Comparison of ENCODE assay signal across 24 mouse cellular contexts in genomic region chr12:111152981-111153710, GRCm38 (mm10). TPM values are rescaled to one million over a fixed set of nuclear protein-coding genes. Genes with fewer than 3 reads are reported as not detected.
DNase-seq lines count a peak whose midpoint lies in the region; ATAC-seq and TF ChIP-seq lines count a peak whose summit lies in the region.
"Had no signal": no experiment of that assay in that cellular context is flagged by ENCODE, and none has a peak within 500 bp of the region (broad histone marks: within the 10 kb centered on the region; RNA-seq: fewer than 3 reads in every experiment).

No protein-coding gene starts in this region.

- no peak overlapping the region for H3K4me2 ChIP-seq in forebrain, embryonic 13.5 days
- H3K4me2 ChIP-seq in forebrain, embryonic 15.5 days (replicated peaks): no peak overlapping the region
- no peak overlapping the region for H3K4me2 ChIP-seq in lung, embryonic 14.5 days
- no peak overlapping the region for H3K4me2 ChIP-seq in hindbrain, embryonic 16.5 days (ENCODE audit: low read length)
- H3K4me2 ChIP-seq: heart, embryonic 15.5 days; neural tube, embryonic 12.5 days; stomach, embryonic 15.5 days had no signal

- H3K27me3 ChIP-seq in forebrain, embryonic 13.5 days: no peaks in the 10 kb centered on the region
- no peaks in the 10 kb centered on the region for H3K27me3 ChIP-seq in forebrain, embryonic 15.5 days
- H3K27me3 ChIP-seq in lung, embryonic 14.5 days (ENCODE audit: insufficient read depth, low read length): no peaks in the 10 kb centered on the region
- no peaks in the 10 kb centered on the region for H3K27me3 ChIP-seq in hindbrain, embryonic 16.5 days (replicated peaks; ENCODE audit: control insufficient read depth, insufficient read depth, low read length)
- H3K27me3 ChIP-seq: heart, embryonic 15.5 days; neural tube, embryonic 12.5 days; stomach, embryonic 15.5 days had no signal

- H3K4me1 ChIP-seq in forebrain, embryonic 13.5 days: peaks cover 8% of the 10 kb centered on the region
- H3K4me1 ChIP-seq in forebrain, embryonic 15.5 days: peaks cover 8% of the 10 kb centered on the region
- H3K4me1 ChIP-seq in lung, embryonic 14.5 days (ENCODE audit: insufficient read depth): no peaks in the 10 kb centered on the region; the same call in 1 of the 2 replicates
- no peaks in the 10 kb centered on the region for H3K4me1 ChIP-seq in lung, adult 2 months (ENCODE audit: control insufficient read depth, insufficient read depth, low read length)
- H3K4me1 ChIP-seq in hindbrain, embryonic 16.5 days (ENCODE audit: control insufficient read depth, insufficient read depth, low read depth, low read length): peaks cover 5% of the 10 kb centered on the region
- H3K4me1 ChIP-seq: neural tube, embryonic 12.5 days; stomach, embryonic 15.5 days had no signal

- H3K27ac ChIP-seq in forebrain, embryonic 13.5 days: peak overlapping the region; percentile 46
- H3K27ac ChIP-seq in forebrain, embryonic 15.5 days (replicated peaks): no peak overlapping the region
- H3K27ac ChIP-seq in lung, embryonic 14.5 days (ENCODE audit: low read depth): no peak overlapping the region
- peak overlapping the region; percentile 52; the same call in 1 of the 2 replicates for H3K27ac ChIP-seq in hindbrain, embryonic 16.5 days (ENCODE audit: low read depth, low read length)
- H3K27ac ChIP-seq: heart, embryonic 15.5 days; macrophage; neural tube, embryonic 12.5 days; stomach, embryonic 15.5 days had no signal

- no peak for TF ChIP-seq CTCF in lung, embryonic 14.5 days (IDR thresholded peaks at IDR 0.05; ENCODE audit: low read depth)
- no peak for TF ChIP-seq CTCF in lung, adult 2 months (IDR thresholded peaks at IDR 0.05; ENCODE audit: insufficient read depth, low read length)

- no peak overlapping the region for H3K9ac ChIP-seq in forebrain, embryonic 13.5 days
- no peak overlapping the region for H3K9ac ChIP-seq in forebrain, embryonic 15.5 days (replicated peaks)
- H3K9ac ChIP-seq in lung, embryonic 14.5 days: no peak overlapping the region
- H3K9ac ChIP-seq in hindbrain, embryonic 16.5 days (ENCODE audit: low read depth, low read length): no peak overlapping the region
- H3K9ac ChIP-seq: heart, embryonic 15.5 days; liver, postnatal 0 days; neural tube, embryonic 12.5 days; stomach, embryonic 15.5 days had no signal

- no peaks in the 10 kb centered on the region for H3K36me3 ChIP-seq in forebrain, embryonic 13.5 days (ENCODE audit: poor library complexity, severe bottlenecking)
- H3K36me3 ChIP-seq in forebrain, embryonic 15.5 days: no peaks in the 10 kb centered on the region
- no peaks in the 10 kb centered on the region for H3K36me3 ChIP-seq in lung, embryonic 14.5 days (ENCODE audit: insufficient read depth)
- no peaks in the 10 kb centered on the region for H3K36me3 ChIP-seq in hindbrain, embryonic 16.5 days (ENCODE audit: control insufficient read depth, insufficient read depth, low read length)
- H3K36me3 ChIP-seq: heart, embryonic 15.5 days; neural tube, embryonic 12.5 days; stomach, embryonic 15.5 days had no signal

- TF ChIP-seq POLR2A in lung, adult 2 months (IDR thresholded peaks at IDR 0.05; ENCODE audit: borderline replicate concordance, extremely low read depth, low read depth, low read length): no peak

- no peak overlapping the region for H3K4me3 ChIP-seq in forebrain, embryonic 13.5 days
- H3K4me3 ChIP-seq in forebrain, embryonic 15.5 days: no peak overlapping the region
- H3K4me3 ChIP-seq in lung, embryonic 14.5 days (ENCODE audit: low read depth, low read length): no peak overlapping the region
- no peak overlapping the region for H3K4me3 ChIP-seq in lung, adult 2 months (replicated peaks; ENCODE audit: extremely low read depth, low read depth, low read length)
- no peak overlapping the region for H3K4me3 ChIP-seq in hindbrain, embryonic 16.5 days (ENCODE audit: low read length)
- H3K4me3 ChIP-seq: heart, embryonic 15.5 days; neural tube, embryonic 12.5 days; stomach, embryonic 15.5 days had no signal

- DNase-seq in lung, embryonic 14.5 days: peak; percentile 25
- no peak for DNase-seq in lung, adult 2 months
- DNase-seq in cerebellum, adult 9-11 months: peak; percentile 50
- DNase-seq in adrenal gland, adult 18-20 months (ENCODE audit: low spot score in 2 of 2): no peak
- DNase-seq: adrenal gland, postnatal 10 days; kidney, adult 8-10 months; kidney, postnatal 36 days; layer of hippocampus, adult 9-11 months; liver; liver, postnatal 0 days had no signal

- no peaks in the 10 kb centered on the region for H3K9me3 ChIP-seq in forebrain, embryonic 13.5 days (replicated peaks)
- no peaks in the 10 kb centered on the region for H3K9me3 ChIP-seq in forebrain, embryonic 15.5 days
- no peaks in the 10 kb centered on the region for H3K9me3 ChIP-seq in lung, embryonic 14.5 days (ENCODE audit: low read depth, low read length)
- no peaks in the 10 kb centered on the region for H3K9me3 ChIP-seq in hindbrain, embryonic 16.5 days (ENCODE audit: control insufficient read depth, low read length)
- H3K9me3 ChIP-seq: heart, embryonic 15.5 days; neural tube, embryonic 12.5 days; stomach, embryonic 15.5 days had no signal

- WGBS in forebrain, embryonic 13.5 days: 63% methylated on average over 7 of the region's 7 CpGs
- WGBS in forebrain, embryonic 15.5 days: 55% methylated on average over 7 of the region's 7 CpGs
- 63% methylated on average over 7 of the region's 7 CpGs for WGBS in lung, embryonic 14.5 days
- WGBS in lung, adult 2 months: 64% methylated on average over 7 of the region's 7 CpGs
- 50% methylated on average over 7 of the region's 7 CpGs for WGBS in hindbrain, embryonic 16.5 days

- no peak for ATAC-seq in forebrain, embryonic 13.5 days
- ATAC-seq in forebrain, embryonic 15.5 days (replicated peaks): no peak
- no peak for ATAC-seq in lung, embryonic 14.5 days (ENCODE audit: insufficient read depth)
- ATAC-seq in hindbrain, embryonic 16.5 days: peak; percentile 22; the same call in 1 of the 2 replicates
- no peak for ATAC-seq in CD4-positive, CD25-positive, alpha-beta regulatory T cell, adult 4 months
- ATAC-seq: liver, postnatal 0 days; midbrain, embryonic 16.5 days had no signal

RNA-seq across cellular contexts. Expression of gene Traf3, which starts 13.0 kb away (rescaled TPM):
- 12.8 and 17.2 TPM in 2 replicates for polyA plus RNA-seq in forebrain, embryonic 13.5 days (2015; fragmentation: Nextera tagmentation; extraction: Ambion mirVana)
- polyA plus RNA-seq in forebrain, embryonic 15.5 days (2015; fragmentation: Nextera tagmentation; extraction: Ambion mirVana): 14.7 and 17.3 TPM in 2 replicates
- 10.7 and 11.7 TPM in 2 replicates for polyA plus RNA-seq in lung, embryonic 14.5 days (2014; fragmentation: Nextera tagmentation; extraction: Ambion mirVana)
- 16.8 and 20.2 TPM in 2 replicates for polyA plus RNA-seq in lung, adult 2 months (2012; rRNA removed)
- 15.9 and 17.5 TPM in 2 replicates for polyA plus RNA-seq in hindbrain, embryonic 16.5 days (2015; fragmentation: Nextera tagmentation; extraction: Ambion mirVana)
- total RNA-seq in adrenal gland, adult 18-20 months (2021): 10 to 100 TPM; 18.8 to 23.8 TPM
- polyA plus RNA-seq in CD4-positive, CD25-positive, alpha-beta regulatory T cell, adult 4 months (2017; shearing (Covaris generic)): 10 to 100 TPM; 14.1 to 15.5 TPM

RNA-seq across cellular contexts. Expression of gene 4930595D18Rik, which starts 31.1 kb away (rescaled TPM):
- 0.21 TPM in 1 of 2 replicates, not detected in the other for polyA plus RNA-seq in forebrain, embryonic 13.5 days (2015; fragmentation: Nextera tagmentation; extraction: Ambion mirVana)
- not detected in 2 replicates for polyA plus RNA-seq in forebrain, embryonic 15.5 days (2015; fragmentation: Nextera tagmentation; extraction: Ambion mirVana)
- polyA plus RNA-seq in lung, embryonic 14.5 days (2014; fragmentation: Nextera tagmentation; extraction: Ambion mirVana): not detected in 2 replicates
- polyA plus RNA-seq in lung, adult 2 months (2012; rRNA removed): not detected in 2 replicates
- 0.19 TPM in 1 of 2 replicates, not detected in the other for polyA plus RNA-seq in hindbrain, embryonic 16.5 days (2015; fragmentation: Nextera tagmentation; extraction: Ambion mirVana)
- total RNA-seq in adrenal gland, adult 18-20 months (2021): not detected
- 1 to 10 TPM in 1 of 2 experiments, not detected in 1; 1.2 TPM for polyA plus RNA-seq in CD4-positive, CD25-positive, alpha-beta regulatory T cell, adult 4 months (2017; shearing (Covaris generic))
- total RNA-seq: adrenal gland, postnatal 10 days; left cerebral cortex, adult 8-10 months had no signal
- polyA plus RNA-seq: cortical plate, adult 2 months; embryonic facial prominence, embryonic 14.5 days; gonadal fat pad, adult 2 months; heart, embryonic 15.5 days; liver, postnatal 0 days; macrophage; midbrain, embryonic 16.5 days; neural tube, embryonic 12.5 days; spleen, adult 2 months; stomach, embryonic 15.5 days had no signal

Comparison
In these comparisons a context has a peak if more than half of its experiments do, and no peak if none do; other contexts are left out.
1. H3K27ac ChIP-seq: peak in forebrain, embryonic 13.5 days (single experiment) and hindbrain, embryonic 16.5 days (single experiment); none in forebrain, embryonic 15.5 days (single experiment) and lung, embryonic 14.5 days (single experiment).
2. DNase-seq: peak in lung, embryonic 14.5 days (single experiment) and cerebellum, adult 9-11 months (single experiment); none in lung, adult 2 months (single experiment) and adrenal gland, adult 18-20 months (0 of 2).